Mouse (Mus musculus) brain, embryonic 14.5 days (tissue): ENCODE data around the gene Rgcc.

Experiments used
- CTCF ChIP-seq: fragments of 200-500 bp; IDR thresholded peaks from 2 replicates; pipeline ENCODE4 v1.5.1; 2012; ENCODE audit warnings: inconsistent platforms, mild to moderate bottlenecking, moderate library complexity, borderline replicate concordance; ENCODE audit not compliant: insufficient read depth, insufficient read length; ENCODE audit errors: extremely low read depth
- POLR2A ChIP-seq: fragments of 200-500 bp; IDR thresholded peaks from 2 replicates; pipeline ENCODE4 v1.6.1; 2012; ENCODE audit warnings: mild to moderate bottlenecking, inconsistent platforms, borderline replicate concordance; ENCODE audit not compliant: poor library complexity, insufficient read depth, insufficient read length, severe bottlenecking; ENCODE audit errors: extremely low read depth

GRCm38 (mm10) chr14:79294950-79295349, 6.5 kb downstream of the Rgcc start:
- no peak for TF ChIP-seq POLR2A
- TF ChIP-seq CTCF = no peak
